Mouse (Mus musculus): Measurements from ENCODE around the gene Ets1. TPM values are rescaled to one million over a fixed set of nuclear protein-coding genes. Genes with fewer than 3 reads are reported as not detected.

The Ets1 gene
- total RNA-seq, 2 experiments from 2014 or later: 7.5 to 9.4 TPM

DNA sequence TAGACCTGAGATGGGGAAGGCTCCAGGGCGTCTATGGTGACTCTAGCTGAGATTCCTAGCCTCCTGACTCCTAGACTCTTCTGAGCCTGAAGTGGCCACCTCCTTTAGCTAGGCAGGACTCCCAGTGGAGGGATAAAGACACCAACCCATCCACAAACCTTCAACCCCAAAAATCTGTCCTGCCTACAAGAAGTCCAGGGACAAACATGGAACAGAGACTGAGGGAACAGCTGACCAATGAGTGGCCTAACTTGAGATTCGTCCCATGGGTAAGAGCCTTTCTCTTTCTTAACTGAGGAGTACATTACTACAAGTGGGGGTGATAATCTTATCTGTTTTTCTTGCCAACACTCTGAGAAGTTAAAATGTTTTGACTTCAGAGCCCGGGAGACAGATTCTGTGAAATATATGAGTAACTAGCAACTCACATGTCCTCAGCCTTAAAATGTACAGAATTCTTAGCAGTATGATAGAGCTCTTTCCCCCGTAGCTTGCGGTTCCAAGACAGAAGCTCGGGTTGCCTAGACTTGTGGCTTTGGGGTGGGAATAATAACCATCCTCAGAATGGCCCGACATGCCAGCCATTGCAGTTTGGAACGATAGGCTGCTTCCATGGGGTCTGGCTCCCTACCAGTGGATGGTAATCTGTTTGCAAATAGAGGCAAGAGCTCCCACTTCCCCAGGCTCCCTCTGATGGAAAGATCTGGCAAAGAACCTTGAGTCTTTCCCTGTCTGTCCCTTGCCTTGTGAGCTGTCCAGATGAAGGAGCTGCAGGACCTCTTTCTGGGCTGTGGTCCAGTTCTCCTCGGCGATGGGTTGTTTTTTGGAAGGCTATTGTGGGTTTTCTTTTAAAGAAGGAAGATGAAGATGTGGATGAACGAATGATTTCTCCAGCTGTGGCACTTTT is 30.8 kb downstream of the Ets1 start:
- DNase-seq (ENCODE audit: low spot score in 2 of 2): no peak

GRCm38 (mm10) chr9:32667518-32667908 is 31.5 kb downstream of the Ets1 start:
- DNase-seq (ENCODE audit: low spot score in 2 of 2): no peak

- no peak for DNase-seq (ENCODE audit: low spot score in 2 of 2)
Measured at GRCm38 (mm10) chr9:32668075-32668673, 32.2 kb downstream of the Ets1 start.

DNA sequence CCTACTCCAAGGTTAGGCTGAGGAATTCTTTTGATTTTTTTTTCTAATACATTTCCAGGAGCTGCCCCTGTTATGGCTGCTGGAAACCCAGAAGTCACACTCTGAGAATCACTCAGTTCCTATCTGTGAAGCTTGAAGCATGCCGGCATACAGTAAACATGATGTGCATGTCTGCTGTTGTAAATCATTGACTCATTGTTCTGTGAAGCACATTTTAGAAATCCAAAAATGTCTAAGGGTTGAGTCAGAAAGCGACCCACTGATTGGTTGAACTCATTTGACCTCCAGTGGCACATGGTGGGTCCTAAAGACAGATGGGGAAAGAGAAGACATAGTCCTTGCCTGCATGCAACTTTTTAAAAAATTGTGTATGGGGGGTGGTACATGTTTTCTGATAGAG is 33.4 kb downstream of the Ets1 start:
- DNase-seq (ENCODE audit: low spot score in 2 of 2): no peak

DNA sequence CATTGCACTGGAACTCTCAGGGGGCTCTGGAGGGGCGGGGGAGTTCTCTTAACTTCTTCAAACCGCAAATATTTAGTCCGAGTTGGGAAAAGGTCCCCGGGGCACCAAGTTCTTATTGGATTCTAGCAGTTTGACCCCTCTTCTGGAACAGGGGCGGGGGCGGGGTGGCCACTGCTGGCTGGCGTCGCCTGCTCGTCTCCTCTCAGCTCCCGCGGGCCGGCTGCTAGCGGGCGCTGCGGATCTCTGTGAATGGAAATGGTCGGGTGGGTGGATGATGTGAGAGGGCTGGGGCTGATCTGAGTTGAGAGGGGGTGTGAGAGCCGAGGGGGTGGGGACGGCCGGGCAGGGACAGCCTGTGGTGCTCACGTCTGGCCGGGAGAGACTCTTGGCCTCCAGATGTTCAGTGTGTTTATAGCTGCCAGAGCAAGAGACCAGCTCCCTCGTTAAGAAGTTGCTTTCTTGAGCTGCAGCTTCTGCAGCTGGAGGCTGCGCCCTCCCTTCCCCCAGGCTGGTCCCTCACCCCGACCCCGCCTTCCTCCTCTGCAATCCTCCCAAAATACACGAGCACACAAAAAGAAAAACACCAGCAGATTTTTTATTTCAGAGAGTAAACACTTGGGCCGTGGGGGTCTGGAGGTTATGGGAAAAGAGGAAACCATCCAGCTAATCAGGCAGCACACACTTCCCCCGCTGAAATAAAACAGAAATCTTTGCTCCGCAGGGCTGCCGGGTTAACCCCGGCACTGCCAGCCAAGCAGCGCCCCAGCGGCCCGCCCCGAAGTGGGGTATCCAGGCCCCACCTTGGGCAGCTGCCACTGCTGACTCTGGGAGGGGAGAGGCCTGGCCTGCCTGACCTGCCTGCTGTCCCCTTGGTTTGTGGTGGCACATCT is 36.2 kb downstream of the Ets1 start:
- no peak for DNase-seq (ENCODE audit: low spot score in 2 of 2)

GRCm38 (mm10) chr9:32673923-32674322 is 37.9 kb downstream of the Ets1 start:
- no peak for DNase-seq (ENCODE audit: low spot score in 2 of 2)

DNA sequence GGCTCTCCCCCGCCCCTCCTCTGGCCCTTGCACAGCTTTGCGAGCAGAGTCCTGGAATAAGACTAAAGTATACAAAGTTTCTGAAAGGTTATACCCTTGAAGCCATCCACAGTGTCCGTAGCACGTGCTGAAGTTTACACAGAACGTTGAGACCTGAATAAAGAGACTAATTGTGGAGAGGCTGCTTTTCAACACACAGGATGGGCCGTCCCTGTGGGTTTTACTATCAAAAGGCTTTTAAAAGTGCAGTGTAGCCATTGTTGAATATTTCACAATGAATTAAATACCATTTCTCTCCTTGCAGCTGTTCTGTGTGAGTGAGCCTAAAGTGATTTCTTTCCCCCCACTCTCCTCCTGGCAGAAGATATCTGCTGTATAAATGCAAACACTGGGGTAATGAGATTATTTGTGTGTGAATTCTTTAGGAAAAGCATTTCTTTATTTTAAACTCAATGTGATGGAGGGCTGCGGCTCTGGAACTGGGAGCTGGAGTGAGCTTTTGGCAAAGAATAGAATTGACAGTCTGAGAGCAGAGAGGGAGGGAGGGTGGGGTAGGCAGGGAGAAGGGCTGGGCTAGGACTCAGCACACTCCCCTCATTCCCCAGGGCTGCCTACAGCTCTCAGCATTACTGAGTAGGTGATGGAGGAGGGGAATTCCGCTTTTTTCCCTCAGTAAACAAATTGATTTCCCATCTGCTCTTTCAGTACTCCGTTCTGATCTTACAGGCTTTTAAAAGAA is 39.8 kb downstream of the Ets1 start:
- no peak for DNase-seq (ENCODE audit: low spot score in 2 of 2)

DNA sequence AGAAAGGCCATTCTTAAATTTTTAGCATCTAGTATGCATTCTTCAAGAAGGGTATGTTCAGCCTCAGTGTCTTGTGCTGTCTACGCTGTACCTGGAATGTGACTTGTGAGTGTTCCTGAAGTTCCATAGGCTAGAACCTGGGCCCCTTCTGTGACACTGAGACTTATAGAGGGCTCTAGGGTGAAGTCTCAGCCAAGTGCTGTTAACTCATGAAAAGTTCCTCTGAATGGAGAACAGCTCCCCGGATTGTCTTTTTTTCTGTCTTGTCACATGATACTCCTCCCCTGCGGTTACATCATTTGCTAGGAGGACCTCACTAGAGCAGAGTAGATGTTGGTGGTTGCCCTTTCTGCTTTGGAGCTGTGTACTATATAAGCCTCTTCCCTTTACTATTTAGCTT is 40.5 kb downstream of the Ets1 start:
- DNase-seq (ENCODE audit: low spot score in 2 of 2): no peak

- DNase-seq (ENCODE audit: low spot score in 2 of 2): no peak
Measured at GRCm38 (mm10) chr9:32677646-32678045, 41.6 kb downstream of the Ets1 start.

GRCm38 (mm10) chr9:32678120-32678757 is 42.2 kb downstream of the Ets1 start:
- DNase-seq (ENCODE audit: low spot score in 2 of 2): no peak

- no peak for DNase-seq (ENCODE audit: low spot score in 2 of 2)
Measured at GRCm38 (mm10) chr9:32679531-32679930, 43.5 kb downstream of the Ets1 start.

DNA sequence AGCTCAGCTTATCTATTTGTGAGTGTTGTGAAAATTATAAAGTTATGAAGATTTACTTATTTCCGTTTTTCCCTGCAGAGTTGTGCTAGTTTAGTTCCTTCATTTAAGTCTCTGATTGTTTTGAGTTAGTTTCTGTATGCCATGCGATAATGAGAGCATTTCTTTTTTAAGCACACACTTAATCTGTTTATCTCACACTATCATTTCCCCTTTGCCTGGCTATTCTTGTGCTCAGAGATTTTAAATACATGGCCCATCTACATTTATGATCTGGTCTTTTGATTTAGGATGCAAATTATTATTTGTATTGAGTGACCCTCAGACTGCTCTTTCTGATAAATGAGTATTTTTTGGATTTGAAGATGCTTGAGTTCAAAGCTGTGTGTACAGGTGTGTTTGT is 44.2 kb downstream of the Ets1 start:
- DNase-seq (ENCODE audit: low spot score in 2 of 2): no peak

DNA sequence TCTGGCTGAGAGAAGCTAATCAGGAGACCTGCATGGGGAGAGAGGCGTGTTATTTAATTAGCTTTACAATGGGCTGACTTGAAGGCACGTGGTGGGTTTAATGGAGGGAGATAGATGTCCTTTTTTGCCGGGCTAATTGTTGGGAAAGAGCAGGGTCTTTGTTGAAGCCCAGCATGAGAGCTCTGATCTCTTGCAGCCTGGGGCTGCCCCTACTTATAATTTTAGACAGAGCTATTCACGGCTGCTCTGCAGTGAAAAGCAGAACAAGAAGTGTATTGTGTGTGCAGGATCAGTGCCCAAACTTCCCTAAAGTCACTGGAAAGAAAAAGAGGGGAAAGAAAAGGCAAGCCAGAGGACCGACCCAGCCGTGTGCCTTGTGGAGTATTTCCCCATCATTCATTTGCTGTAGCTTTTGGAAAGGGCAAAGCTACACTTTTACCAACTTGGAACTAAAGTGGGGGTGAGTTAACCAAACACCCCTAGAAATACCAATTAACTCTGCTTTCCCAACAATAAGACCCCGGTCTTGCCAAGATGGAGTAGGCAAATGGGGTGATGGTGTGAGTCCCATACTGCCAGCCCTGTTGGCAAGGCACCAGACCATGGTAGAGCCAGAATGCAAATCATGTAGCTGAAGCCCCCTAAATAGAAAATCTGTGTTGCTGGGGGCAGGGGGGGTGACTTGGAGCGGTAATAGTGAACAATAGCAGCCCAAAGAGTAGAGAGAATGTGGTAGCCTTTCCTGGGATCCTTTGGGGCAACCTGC is 50.0 kb downstream of the Ets1 start:
- DNase-seq (ENCODE audit: low spot score in 2 of 2): no peak

DNA sequence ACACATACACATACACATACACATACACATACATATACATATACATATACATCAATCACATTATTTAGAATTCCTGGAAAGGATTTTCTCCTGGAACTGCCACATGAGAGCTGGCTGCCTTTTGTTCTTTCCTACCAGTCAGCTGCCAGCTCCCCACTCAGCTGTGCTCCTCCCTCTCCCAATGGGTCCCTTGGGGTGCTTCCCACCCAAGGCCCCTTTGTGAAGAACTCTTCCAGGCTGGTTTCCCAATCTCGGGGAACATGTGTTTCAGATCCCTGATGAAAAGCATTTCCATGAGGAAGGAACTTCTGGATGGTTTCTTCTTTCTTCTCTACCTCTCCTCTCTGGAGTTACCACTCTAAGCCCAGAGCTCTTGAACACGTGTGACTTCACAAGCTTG is 52.3 kb downstream of the Ets1 start:
- no peak for DNase-seq (ENCODE audit: low spot score in 2 of 2)

DNA sequence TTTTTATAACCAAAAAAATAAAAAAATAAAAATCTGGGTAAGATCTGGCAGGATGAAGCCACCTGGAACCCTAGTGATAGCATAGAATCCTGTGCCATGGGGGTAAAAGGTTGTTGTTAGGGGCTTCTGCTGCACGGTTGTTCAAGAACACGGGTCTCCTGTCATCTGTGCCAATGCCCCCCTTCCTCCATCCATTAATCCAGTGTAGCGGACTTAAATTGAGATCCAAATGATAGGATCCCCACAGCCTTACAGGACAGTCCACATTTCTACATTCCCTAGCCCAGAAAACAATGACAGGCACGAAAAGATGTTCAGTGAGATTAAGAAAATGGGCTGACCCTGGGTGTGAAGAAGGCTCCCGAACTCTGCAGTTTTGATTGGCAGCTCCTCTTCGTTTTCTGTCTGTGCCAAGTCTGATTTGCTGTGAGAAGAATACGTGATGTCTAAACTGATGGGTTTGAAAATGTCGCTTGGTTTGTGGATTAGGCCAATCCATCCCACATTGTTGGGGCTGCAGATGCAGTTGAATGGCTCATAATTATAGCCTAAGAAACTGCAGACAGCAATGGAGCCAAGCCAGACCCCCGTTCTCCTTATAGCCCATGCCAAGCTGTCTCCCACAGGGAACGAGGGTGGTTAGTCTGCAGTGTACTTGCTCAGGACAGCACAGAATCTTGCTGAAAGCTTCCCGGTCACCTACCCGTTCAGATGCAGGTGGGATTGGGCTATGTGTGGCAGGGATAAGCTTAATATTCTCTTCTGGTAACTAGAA is 55.3 kb downstream of the Ets1 start:
- DNase-seq (ENCODE audit: low spot score in 2 of 2): no peak

DNA sequence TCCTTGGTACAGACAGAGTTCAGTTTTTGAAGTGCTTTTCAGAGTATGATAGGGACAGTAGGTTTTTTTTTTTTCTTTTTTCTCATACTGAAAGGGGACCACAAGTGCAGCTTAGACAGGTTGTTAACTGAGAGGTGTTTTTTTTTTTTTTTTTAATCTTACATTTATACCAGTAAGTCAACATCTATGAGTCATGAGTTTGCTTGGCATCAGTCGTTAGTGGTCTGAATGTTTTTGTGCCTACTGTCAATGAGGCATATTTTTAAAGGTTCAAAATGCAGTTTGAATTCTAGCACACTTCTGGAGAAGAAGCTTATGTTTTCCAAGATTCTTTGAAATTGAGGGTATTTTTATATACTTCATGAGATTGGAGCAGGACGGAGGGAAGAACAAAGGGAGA is 56.9 kb downstream of the Ets1 start:
- no peak for DNase-seq (ENCODE audit: low spot score in 2 of 2)

DNA sequence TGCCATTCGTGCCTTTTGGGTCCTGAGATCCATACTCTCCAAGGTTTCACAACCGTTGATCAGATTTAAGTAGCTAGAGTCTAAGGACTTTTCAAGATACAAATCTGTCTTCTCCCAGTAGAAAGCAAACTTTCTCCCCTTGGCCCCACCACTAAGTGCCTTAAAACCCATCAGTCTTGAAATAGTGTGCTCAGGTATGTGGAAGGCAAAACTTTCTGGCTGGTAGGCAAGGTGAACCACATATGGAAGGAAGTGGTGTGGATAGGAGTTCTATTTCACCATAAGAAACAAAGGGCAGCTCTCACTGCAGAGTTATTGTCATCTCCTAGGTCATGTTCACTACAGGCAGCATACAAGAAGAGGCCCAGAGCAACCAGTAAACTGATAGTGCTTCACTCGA is 57.4 kb downstream of the Ets1 start:
- no peak for DNase-seq (ENCODE audit: low spot score in 2 of 2)

- DNase-seq (ENCODE audit: low spot score in 2 of 2): no peak
Measured at GRCm38 (mm10) chr9:32694111-32694824, 58.2 kb downstream of the Ets1 start.
